Mouse (Mus musculus) bone marrow, adult 2 months (tissue): Measurements from ENCODE around the gene Dalrd3. TPM values are rescaled to one million over a fixed set of nuclear protein-coding genes. Genes with fewer than 3 reads are reported as not detected.

Source experiments
- H3K27ac ChIP-seq: fragments of 200-500 bp; 2 replicates; pipeline ENCODE4 v1.5.1; 2012; ENCODE audit warnings: low read depth, mild to moderate bottlenecking, control low read depth, inconsistent platforms, low read length; ENCODE audit not compliant: control insufficient read depth, poor library complexity, insufficient read depth
- H3K4me1 ChIP-seq: fragments of 200-500 bp; 2 replicates; pipeline ENCODE4 v1.6.1; 2011; ENCODE audit warnings: low read length; ENCODE audit not compliant: control insufficient read depth, insufficient read depth
- H3K4me3 ChIP-seq: fragments of 200-500 bp; replicated peaks from 2 replicates; pipeline ENCODE3; 2011; ENCODE audit warnings: mild to moderate bottlenecking, low read depth, low read length, control low read depth; ENCODE audit not compliant: control insufficient read depth
- CTCF ChIP-seq: fragments of 200-500 bp; IDR thresholded peaks from 2 replicates; pipeline ENCODE4 v1.5.1; 2011; ENCODE audit warnings: low read length, control low read depth; ENCODE audit not compliant: control insufficient read depth, insufficient read depth
- POLR2A ChIP-seq: fragments of 200-500 bp; IDR thresholded peaks from 2 replicates; pipeline ENCODE4 v1.6.1; 2011; ENCODE audit warnings: low read depth, mild to moderate bottlenecking, control low read depth, low read length, borderline replicate concordance; ENCODE audit not compliant: control insufficient read depth
- WGBS: fragments of 180-500 bp; shearing (Covaris S2); methylation state at CpG from one replicate; pipeline ENCODE4 v1.1.7; 2018; 5-methylcytosine and 5-hydroxymethylcytosine counted together
- polyA plus RNA-seq: library from polyadenylated mRNA; stranded (reverse); fragments of >200 nt; gene quantifications from 2 replicates; pipeline ENCODE4 v1.2.4, GENCODE M21; 2011; ENCODE audit warnings: low replicate concordance; ENCODE audit not compliant: missing spikeins, insufficient read depth, insufficient read length

The Dalrd3 gene
- polyA plus RNA-seq = 44.0 and 105 TPM in 2 replicates

DNA sequence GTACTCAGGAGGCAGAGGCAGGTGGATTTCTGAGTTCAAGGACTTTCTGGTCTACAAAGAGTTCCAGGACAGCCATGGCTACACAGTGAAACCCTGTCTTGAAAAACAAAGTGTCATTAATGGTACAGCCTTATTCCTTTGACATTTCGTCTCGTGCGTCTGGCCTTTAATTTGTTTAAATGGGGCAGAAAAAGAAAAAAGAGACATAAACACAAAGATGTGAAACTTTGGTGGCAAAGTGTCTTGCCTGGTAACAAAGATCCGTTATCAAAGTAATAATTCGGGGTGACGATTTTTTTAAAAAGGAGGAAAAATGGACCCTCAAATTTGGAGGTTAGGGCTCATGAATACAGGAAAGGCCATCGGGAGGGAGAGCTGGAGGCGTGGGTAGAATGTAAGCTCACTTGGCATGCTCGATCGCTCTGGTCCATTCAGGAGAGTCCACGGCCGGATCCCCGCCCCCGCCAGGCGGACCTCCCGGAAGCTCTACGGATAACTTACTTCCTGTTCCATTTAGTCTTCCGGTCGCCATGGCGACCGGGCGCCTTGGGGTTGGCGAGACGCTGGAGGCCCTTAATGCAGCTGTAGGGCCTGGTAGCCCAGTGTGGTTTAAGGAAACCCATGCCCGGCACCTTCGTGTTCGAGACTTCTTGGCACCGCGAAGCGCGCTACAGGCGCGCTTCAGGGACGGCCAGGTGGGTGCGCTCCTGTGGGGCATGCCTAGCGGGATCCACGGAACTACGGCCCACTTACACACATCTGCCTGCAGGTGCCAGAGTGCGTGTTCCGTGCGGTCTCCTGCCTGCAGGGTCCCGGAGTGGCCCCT, at the start of gene Dalrd3:
TSS of gene Dalrd3 (plus strand) at position 506 of the 826 bp plus-strand sequence.
- peak; percentile 51; the same call in 1 of the 2 replicates for TF ChIP-seq POLR2A
- TF ChIP-seq CTCF = no peak
- Histone ChIP-seq H3K4me3 (peak within 1 kb of the TSS; percentile 86), H3K27ac (peak within 1 kb of the TSS; percentile 65), H3K4me1 (peaks cover 10% of the 10 kb centered on the region; the same call in 1 of the 2 replicates)
- 3% methylated on average over 42 of the region's 42 CpGs for WGBS

DNA sequence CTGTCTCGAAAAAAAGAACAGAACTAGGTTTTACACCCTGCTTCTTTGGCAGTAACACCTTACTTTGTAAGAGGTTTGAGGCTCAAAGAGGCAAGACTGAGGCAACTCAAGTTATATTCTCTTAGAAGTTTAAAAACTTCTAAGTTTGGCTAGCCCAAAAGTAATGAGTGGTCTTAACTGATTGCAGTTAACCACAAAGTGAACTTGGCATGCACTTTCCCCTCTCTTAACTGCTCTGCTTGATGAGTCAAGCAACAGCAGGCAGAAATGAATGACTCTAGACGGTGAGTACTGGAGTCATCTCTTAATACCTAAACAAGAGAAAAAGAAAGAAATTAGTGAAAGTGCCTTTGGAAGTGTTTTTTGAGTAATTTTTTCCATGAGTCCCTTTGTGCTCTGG, 48.1 kb upstream of the Dalrd3 start:
- TF ChIP-seq POLR2A (no peak), CTCF (no peak)
- Histone ChIP-seq H3K4me3 (no peak overlapping the region), H3K27ac (no peak overlapping the region), H3K4me1 (no peaks in the 10 kb centered on the region)
- 64% methylated on average over 2 of the region's 2 CpGs for WGBS

GRCm38 (mm10) chr9:108523341-108523740, 46.3 kb upstream of the Dalrd3 start:
- Histone ChIP-seq H3K27ac (no peak overlapping the region), H3K4me3 (no peak overlapping the region), H3K4me1 (no peaks in the 10 kb centered on the region)
- no peak for TF ChIP-seq POLR2A
- TF ChIP-seq CTCF = no peak
- WGBS = 93% methylated on average over 4 of the region's 4 CpGs

DNA sequence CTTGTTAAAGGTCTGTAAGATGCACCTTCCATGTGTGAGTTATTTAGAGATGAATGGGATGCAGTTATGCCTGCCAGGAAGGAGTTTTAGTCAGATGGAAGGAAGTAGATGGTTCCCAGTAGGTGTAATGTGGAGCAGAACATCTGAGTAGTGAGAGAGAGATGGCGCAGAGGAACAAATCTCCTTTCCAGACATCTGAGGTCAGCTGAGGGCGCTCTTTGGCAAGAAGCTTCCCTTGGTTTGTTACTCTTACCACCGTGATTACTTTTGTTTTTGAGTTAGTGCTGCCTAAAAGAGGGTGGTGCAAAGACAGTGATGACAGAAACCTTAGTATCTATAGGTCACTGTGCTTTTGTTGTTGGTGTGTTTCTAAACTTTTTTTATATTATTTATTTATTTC, 44.3 kb upstream of the Dalrd3 start:
- H3K4me1 ChIP-seq = no peaks in the 10 kb centered on the region
- no peak for TF ChIP-seq POLR2A
- H3K27ac ChIP-seq = no peak overlapping the region
- H3K4me3 ChIP-seq = no peak overlapping the region
- 59% methylated on average over 3 of the region's 3 CpGs for WGBS

DNA sequence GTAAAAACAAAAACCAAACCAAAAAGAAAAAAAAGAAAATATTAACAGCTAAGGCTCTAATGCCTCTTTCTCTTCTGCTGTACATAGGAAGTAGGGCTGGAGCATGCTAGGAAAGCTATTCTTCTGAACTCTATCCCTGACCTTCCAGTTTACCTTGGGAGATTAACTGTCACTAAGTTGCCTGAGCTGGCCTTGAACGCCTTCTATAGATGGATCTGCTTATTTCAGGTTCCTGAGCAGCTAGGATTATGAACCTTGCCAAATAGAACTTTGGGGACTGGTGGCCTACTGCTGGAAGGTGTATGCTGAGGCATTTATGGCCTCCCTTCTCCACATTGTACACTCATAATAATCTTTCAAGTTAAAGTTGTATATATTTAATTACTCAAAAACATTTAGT, 38.7 kb upstream of the Dalrd3 start:
- 89% methylated on average over 1 of the region's 1 CpGs for WGBS
- H3K4me1 ChIP-seq = no peaks in the 10 kb centered on the region
- H3K27ac ChIP-seq = no peak overlapping the region
- no peak overlapping the region for H3K4me3 ChIP-seq
- no peak for TF ChIP-seq POLR2A
- TF ChIP-seq CTCF = no peak

DNA sequence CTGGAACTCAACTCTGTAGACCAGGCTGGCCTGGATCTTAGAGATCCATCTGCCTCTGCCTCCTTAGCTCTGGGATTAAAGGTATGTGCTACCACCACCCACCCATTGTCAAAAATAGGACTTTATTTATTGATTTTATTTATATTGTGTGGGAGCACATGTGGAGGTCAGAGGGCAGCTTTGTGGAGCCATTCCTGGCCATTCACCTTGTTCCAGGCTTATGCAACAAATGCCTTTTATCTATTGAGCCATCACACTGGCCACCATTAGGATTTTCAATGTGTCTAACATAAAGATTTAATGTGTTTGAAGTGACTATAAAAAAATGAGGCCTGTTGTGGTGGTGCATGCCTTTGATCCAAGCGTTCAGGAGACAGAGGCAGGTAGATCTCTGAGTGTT, 38.2 kb upstream of the Dalrd3 start:
- 92% methylated on average over 1 of the region's 1 CpGs for WGBS
- no peaks in the 10 kb centered on the region for H3K4me1 ChIP-seq
- H3K4me3 ChIP-seq = no peak overlapping the region
- TF ChIP-seq POLR2A (no peak), CTCF (no peak)
- H3K27ac ChIP-seq = no peak overlapping the region

DNA sequence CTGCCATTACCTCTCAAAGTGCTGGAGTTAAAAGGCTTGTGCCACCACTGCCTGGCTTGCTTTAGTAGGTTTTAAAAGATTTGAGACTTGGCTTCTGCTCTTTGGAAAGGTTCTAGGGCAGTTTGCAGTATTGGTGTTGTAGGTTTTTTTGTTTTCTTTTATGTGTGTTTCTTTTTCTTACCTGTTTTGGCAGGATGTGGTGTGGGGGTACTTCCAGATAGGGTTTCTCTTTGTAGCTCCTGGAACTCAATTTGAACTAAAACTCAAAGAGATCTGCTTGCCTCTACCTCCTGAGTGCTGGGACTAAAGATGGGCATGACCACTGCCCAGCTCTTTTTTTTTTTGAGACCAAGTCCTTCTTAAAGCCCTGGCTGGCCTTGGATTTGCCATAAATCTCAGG, 28.8 kb upstream of the Dalrd3 start:
- Histone ChIP-seq H3K4me1 (no peaks in the 10 kb centered on the region), H3K4me3 (no peak overlapping the region), H3K27ac (no peak overlapping the region)
- no peak for TF ChIP-seq POLR2A
- no peak for TF ChIP-seq CTCF

DNA sequence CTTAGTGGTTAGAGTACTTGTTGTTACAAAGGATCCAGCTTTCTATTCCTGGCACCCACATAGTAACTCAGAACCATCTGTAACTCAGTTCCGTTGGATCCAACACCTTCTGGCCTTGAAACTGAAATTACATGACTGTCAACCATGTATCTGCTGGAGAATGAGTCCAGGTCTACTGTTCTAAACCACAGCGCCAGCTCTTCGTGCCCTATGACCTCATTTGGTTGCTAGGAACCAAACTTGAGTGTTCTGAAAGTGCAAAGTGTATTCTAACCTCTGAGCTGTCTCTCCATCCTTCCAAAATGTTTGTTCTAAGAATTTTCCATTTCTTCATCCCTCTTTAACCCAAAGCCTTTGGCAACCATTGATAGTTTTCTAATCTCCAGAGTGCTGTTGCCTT, 23.7 kb upstream of the Dalrd3 start:
- TF ChIP-seq POLR2A = no peak
- TF ChIP-seq CTCF = no peak
- 96% methylated on average over 3 of the region's 3 CpGs for WGBS
- no peaks in the 10 kb centered on the region for H3K4me1 ChIP-seq
- H3K4me3 ChIP-seq = no peak overlapping the region
- no peak overlapping the region for H3K27ac ChIP-seq
